Mouse (Mus musculus) liver, embryonic 11.5 days (tissue): ENCODE measurements around the gene 1700067P10Rik. TPM values are rescaled to one million over a fixed set of nuclear protein-coding genes. Genes with fewer than 3 reads are reported as not detected.

Experiments used
- ATAC-seq: fragments of 200-750 bp; cut with Nextera tagmentation; replicated peaks from 2 replicates; pipeline ENCODE4 v1.8.0; 2017; ENCODE audit warnings: moderate number of reproducible peaks, mild to moderate bottlenecking, moderate TSS enrichment, moderate library complexity; ENCODE audit not compliant: low FRiP score
- DNase-seq: peaks from one replicate; pipeline ENCODE4 v3.0.0-alpha.2; 2017; ENCODE audit warnings: low spot score
- H3K27ac ChIP-seq: fragments of 300-500 bp; sonication (generic); 2 replicates; pipeline ENCODE4 v1.5.1; 2014; ENCODE audit warnings: mild to moderate bottlenecking, low read depth, low read length, control low read depth
- H3K27me3 ChIP-seq: fragments of 300-500 bp; sonication (generic); replicated peaks from 2 replicates; pipeline ENCODE4 v1.6.1; 2014; ENCODE audit warnings: low read length, mixed read lengths; ENCODE audit not compliant: control insufficient read depth, insufficient read depth
- H3K36me3 ChIP-seq: fragments of 300-500 bp; sonication (generic); 2 replicates; pipeline ENCODE4 v1.6.1; 2014; ENCODE audit warnings: mild to moderate bottlenecking, low read length, moderate library complexity, mixed read lengths; ENCODE audit not compliant: control insufficient read depth, insufficient read depth
- H3K4me1 ChIP-seq: fragments of 300-500 bp; sonication (generic); replicated peaks from 2 replicates; pipeline ENCODE4 v1.6.1; 2014; ENCODE audit warnings: low read length, mixed read lengths; ENCODE audit not compliant: control insufficient read depth, insufficient read depth
- H3K4me2 ChIP-seq: fragments of 300-500 bp; sonication (generic); 2 replicates; pipeline ENCODE4 v1.6.1; 2014; ENCODE audit warnings: mild to moderate bottlenecking, control low read depth, moderate library complexity
- H3K4me3 ChIP-seq: fragments of 300-500 bp; sonication (generic); 2 replicates; pipeline ENCODE4 v1.5.1; 2014; ENCODE audit warnings: low read depth, low read length, control low read depth
- H3K9ac ChIP-seq: fragments of 300-500 bp; sonication (generic); 2 replicates; pipeline ENCODE4 v1.6.1; 2014; ENCODE audit warnings: low read depth, low read length, control low read depth
- H3K9me3 ChIP-seq: fragments of 300-500 bp; sonication (generic); 2 replicates; pipeline ENCODE4 v1.6.1; 2016; ENCODE audit warnings: low read length, inconsistent platforms, mixed read lengths; ENCODE audit not compliant: control insufficient read depth
- WGBS: fragments of 180-500 bp; shearing (Covaris S2); extraction: QIAGEN DNeasy Blood & Tissue Kit; methylation state at CpG from one replicate; pipeline ENCODE4 v1.1.7; 2014; 5-methylcytosine and 5-hydroxymethylcytosine counted together
- polyA plus RNA-seq: library from polyadenylated mRNA; unstranded; fragments of >200 nt; fragmentation: Nextera tagmentation; extraction: Ambion mirVana; gene quantifications from 2 replicates; pipeline ENCODE4 v1.2.1, GENCODE M21; 2014

1700067P10Rik gene
- polyA plus RNA-seq, 1 experiment from 2014 or later, result not detected

- Histone ChIP-seq H3K4me3 (no peak overlapping the region), H3K27me3 (no peaks in the 10 kb centered on the region), H3K4me2 (no peak overlapping the region), H3K9ac (no peak overlapping the region), H3K4me1 (no peaks in the 10 kb centered on the region), H3K27ac (no peak overlapping the region), H3K9me3 (no peaks in the 10 kb centered on the region), H3K36me3 (no peaks in the 10 kb centered on the region)
- DNase-seq, result no peak
- WGBS, result 88% methylated on average over 20 of the region's 20 CpGs
- ATAC-seq, result no peak
These were observed 31.3 kb downstream of the 1700067P10Rik start for GRCm38 (mm10) chr17:48120456-48120855.

- 71% methylated on average over 2 of the region's 2 CpGs for WGBS
- Histone ChIP-seq H3K4me3 (no peak overlapping the region), H3K4me2 (no peak overlapping the region), H3K27ac (no peak overlapping the region), H3K9ac (no peak overlapping the region), H3K9me3 (no peaks in the 10 kb centered on the region), H3K27me3 (no peaks in the 10 kb centered on the region), H3K4me1 (no peaks in the 10 kb centered on the region), H3K36me3 (no peaks in the 10 kb centered on the region)
- ATAC-seq, result no peak
- no peak for DNase-seq
These were observed 43.7 kb downstream of the 1700067P10Rik start for GRCm38 (mm10) chr17:48132810-48133209.

Other genes starting within 250 kb of the 1700067P10Rik start
- 21.3 and 21.6 TPM in 2 replicates for gene Foxp4, start 164.7 kb upstream of the 1700067P10Rik start, polyA plus RNA-seq
- not detected in 2 replicates for gene 1700122O11Rik, start 51.0 kb upstream of the 1700067P10Rik start, polyA plus RNA-seq
- gene 9830107B12Rik, start 56.9 kb downstream of the 1700067P10Rik start, polyA plus RNA-seq, result 0.05 TPM in 1 of 2 replicates, not detected in the other
- not detected in 2 replicates for gene A530064D06Rik, start 78.0 kb downstream of the 1700067P10Rik start, polyA plus RNA-seq
- gene Trem1, start 143.4 kb downstream of the 1700067P10Rik start, polyA plus RNA-seq, result 0.36 and 0.89 TPM in 2 replicates
- 1.4 and 1.9 TPM in 2 replicates for gene Trem3, start 158.5 kb downstream of the 1700067P10Rik start, polyA plus RNA-seq
- 2.5 and 2.9 TPM in 2 replicates for gene Treml4, start 175.0 kb downstream of the 1700067P10Rik start, polyA plus RNA-seq
- gene Treml2, start 210.2 kb downstream of the 1700067P10Rik start, polyA plus RNA-seq, result 3.9 and 4.8 TPM in 2 replicates
- gene B430306N03Rik, start 226.8 kb downstream of the 1700067P10Rik start, polyA plus RNA-seq, result 1.6 and 1.7 TPM in 2 replicates